Mouse (Mus musculus) embryo, embryonic 11 days (tissue): Measurements from ENCODE around the gene B3galt1.

Experiments
- DNase-seq: peaks from one replicate; pipeline ENCODE4 v3.0.0-alpha.2; 2015

Gene B3galt1

GRCm38 (mm10) chr2:67565480-67566331, at the start of gene B3galt1:
Gene B3galt1, plus strand, starts transcription at chr2:67565871.
- DNase-seq: peak; percentile 95

GRCm38 (mm10) chr2:67516405-67516804, 49.3 kb upstream of the B3galt1 start:
- no peak for DNase-seq

- DNase-seq: no peak
Measured at GRCm38 (mm10) chr2:67535347-67535746, 30.3 kb upstream of the B3galt1 start.

- DNase-seq: no peak
Measured at GRCm38 (mm10) chr2:67539426-67539825, 26.2 kb upstream of the B3galt1 start.

GRCm38 (mm10) chr2:67541957-67542696, 23.5 kb upstream of the B3galt1 start:
- DNase-seq: peak; percentile 3

GRCm38 (mm10) chr2:67544426-67544825, 21.2 kb upstream of the B3galt1 start:
- no peak for DNase-seq

- peak; percentile 78 for DNase-seq
Measured at GRCm38 (mm10) chr2:67564851-67565479, 706 bp upstream of the B3galt1 start.

GRCm38 (mm10) chr2:67566566-67566965, 895 bp downstream of the B3galt1 start:
- no peak for DNase-seq

GRCm38 (mm10) chr2:67567141-67567680, 1.5 kb downstream of the B3galt1 start:
- peak; percentile 28 for DNase-seq

- no peak for DNase-seq
Measured at GRCm38 (mm10) chr2:67576634-67577033, 11.0 kb downstream of the B3galt1 start.

GRCm38 (mm10) chr2:67583091-67583490, 17.4 kb downstream of the B3galt1 start:
- no peak for DNase-seq

GRCm38 (mm10) chr2:67590408-67590807, 24.7 kb downstream of the B3galt1 start:
- no peak for DNase-seq

- no peak for DNase-seq
Measured at GRCm38 (mm10) chr2:67591831-67592629, 26.4 kb downstream of the B3galt1 start.

- DNase-seq: no peak
Measured at GRCm38 (mm10) chr2:67622902-67623301, 57.2 kb downstream of the B3galt1 start.

GRCm38 (mm10) chr2:67627667-67628066, 62.0 kb downstream of the B3galt1 start:
- DNase-seq: no peak

GRCm38 (mm10) chr2:67628289-67628688, 62.6 kb downstream of the B3galt1 start:
- DNase-seq: no peak

GRCm38 (mm10) chr2:67654847-67655246, 89.2 kb downstream of the B3galt1 start:
- DNase-seq: no peak

GRCm38 (mm10) chr2:67657372-67657771, 91.7 kb downstream of the B3galt1 start:
- no peak for DNase-seq

- no peak for DNase-seq
Measured at GRCm38 (mm10) chr2:67658091-67658490, 92.4 kb downstream of the B3galt1 start.

- DNase-seq: no peak
Measured at GRCm38 (mm10) chr2:67671721-67672120, 106.0 kb downstream of the B3galt1 start.

- DNase-seq: no peak
Measured at GRCm38 (mm10) chr2:67677697-67678096, 112.0 kb downstream of the B3galt1 start.

GRCm38 (mm10) chr2:67724249-67724648, 158.6 kb downstream of the B3galt1 start:
- no peak for DNase-seq
